Mouse (Mus musculus): ENCODE data around the gene Smim10l2a. TPM values are rescaled to one million over a fixed set of nuclear protein-coding genes. Genes with fewer than 3 reads are reported as not detected.
"Not testable (repeated sequence)": the region's sequence is repeated elsewhere in the genome, so short reads cannot be mapped to it uniquely, and the experiment has no call there.

Gene Smim10l2a
- 1.4 and 1.5 TPM in 2 replicates for polyA plus RNA-seq (2015; fragmentation: Nextera tagmentation; extraction: Ambion mirVana)

- Histone ChIP-seq H3K4me2 (replicated peaks; ENCODE audit: low read depth, low read length) (peak within 1 kb of the TSS; percentile 60), H3K4me3 (ENCODE audit: low read depth, low read length) (peak within 1 kb of the TSS; percentile 33)
- ATAC-seq (peak; percentile 95), DNase-seq (ENCODE audit: low spot score) (peak; percentile 64)
- H3K9me3 ChIP-seq (ENCODE audit: low read length); H3K27me3 ChIP-seq (replicated peaks; ENCODE audit: insufficient read depth, low read length); H3K27ac ChIP-seq (ENCODE audit: low read length); H3K9ac ChIP-seq (replicated peaks; ENCODE audit: low read depth); H3K36me3 ChIP-seq (ENCODE audit: insufficient read depth, low read length); H3K4me1 ChIP-seq (ENCODE audit: insufficient read depth, low read depth, low read length): not testable (repeated sequence)
- WGBS, result 7% methylated on average over 14 of the region's 56 CpGs
Observed at GRCm38 (mm10) chrX:56374431-56375128, at the start of gene Smim10l2a. TSS of gene Smim10l2a (plus strand) at chrX:56374586.

- Histone ChIP-seq H3K9me3 (ENCODE audit: low read length) (no peaks in the 10 kb centered on the region), H3K9ac (replicated peaks; ENCODE audit: low read depth) (no peak overlapping the region), H3K4me1 (ENCODE audit: insufficient read depth, low read depth, low read length) (no peaks in the 10 kb centered on the region), H3K4me2 (replicated peaks; ENCODE audit: low read depth, low read length) (no peak overlapping the region), H3K27ac (ENCODE audit: low read length) (no peak overlapping the region), H3K36me3 (ENCODE audit: insufficient read depth, low read length) (no peaks in the 10 kb centered on the region), H3K4me3 (ENCODE audit: low read depth, low read length) (no peak overlapping the region), H3K27me3 (replicated peaks; ENCODE audit: insufficient read depth, low read length) (no peaks in the 10 kb centered on the region)
- no peak for DNase-seq (ENCODE audit: low spot score)
- no peak for ATAC-seq
- 44% methylated on average over 3 of the region's 3 CpGs for WGBS
- TF ChIP-seq EP300 (IDR thresholded peaks at IDR 0.05) (no peak), CTCF (IDR thresholded peaks at IDR 0.05) (no peak)
Observed at GRCm38 (mm10) chrX:56332046-56332445, 42.3 kb upstream of the Smim10l2a start.

DNA sequence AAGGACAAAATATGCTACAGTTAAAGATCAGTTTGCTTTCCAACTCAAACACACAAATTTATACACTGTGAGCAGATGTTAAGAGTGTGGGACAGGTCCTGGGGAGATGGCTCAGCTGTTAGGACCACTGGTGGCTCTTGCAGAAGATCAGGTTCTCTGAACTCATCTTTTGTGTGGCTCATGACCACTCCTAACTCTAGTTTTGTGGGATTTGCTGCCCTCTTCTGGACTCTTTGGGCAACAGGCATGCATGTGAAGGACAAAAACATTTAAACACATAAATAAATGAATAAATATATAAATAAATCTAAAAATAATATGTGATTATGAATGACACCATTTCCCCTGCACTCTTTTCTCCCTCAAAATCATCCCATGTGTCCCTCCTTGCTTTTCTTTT lies 34.1 kb upstream of the Smim10l2a start:
- Histone ChIP-seq H3K4me1 (ENCODE audit: insufficient read depth, low read depth, low read length) (no peaks in the 10 kb centered on the region), H3K36me3 (ENCODE audit: insufficient read depth, low read length) (no peaks in the 10 kb centered on the region), H3K27me3 (replicated peaks; ENCODE audit: insufficient read depth, low read length) (no peaks in the 10 kb centered on the region), H3K9ac (replicated peaks; ENCODE audit: low read depth) (no peak overlapping the region), H3K27ac (ENCODE audit: low read length) (no peak overlapping the region), H3K4me2 (replicated peaks; ENCODE audit: low read depth, low read length) (no peak overlapping the region), H3K4me3 (ENCODE audit: low read depth, low read length) (no peak overlapping the region), H3K9me3 (ENCODE audit: low read length) (no peaks in the 10 kb centered on the region)
- peak; percentile 5 for DNase-seq (ENCODE audit: low spot score)
- no peak for TF ChIP-seq EP300 (IDR thresholded peaks at IDR 0.05)
- TF ChIP-seq CTCF (IDR thresholded peaks at IDR 0.05), result peak; percentile 45
- ATAC-seq, result no peak

DNA sequence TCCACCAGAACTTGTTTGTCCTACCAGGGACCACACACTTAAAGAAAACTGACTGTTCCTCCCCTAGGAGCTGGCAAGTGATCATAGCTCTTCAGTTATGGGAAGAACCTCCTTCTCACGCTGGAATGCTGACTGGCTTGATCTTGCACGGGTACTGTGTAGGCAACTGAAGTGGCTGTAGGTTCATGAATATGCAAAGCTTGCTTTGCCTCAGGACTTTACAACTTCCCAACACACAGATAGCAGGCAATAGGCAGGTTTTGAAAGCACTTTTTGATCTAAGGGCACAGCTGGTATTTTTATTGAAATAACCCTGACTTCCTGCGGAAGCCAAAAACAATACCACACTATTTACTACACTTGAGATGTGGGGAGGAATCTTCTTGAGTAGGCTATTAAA lies 31.5 kb upstream of the Smim10l2a start:
- 71% methylated on average over 3 of the region's 3 CpGs for WGBS

GRCm38 (mm10) chrX:56346176-56346931 lies 28.0 kb upstream of the Smim10l2a start, which contains the start of gene Zfp449:
TSS of gene Zfp449 (plus strand) at chrX:56346400.
- TF ChIP-seq CTCF (IDR thresholded peaks at IDR 0.05) (no peak), EP300 (IDR thresholded peaks at IDR 0.05) (no peak)
- H3K4me1 ChIP-seq (ENCODE audit: insufficient read depth, low read depth, low read length), result no peaks in the 10 kb centered on the region
- WGBS, result 16% methylated on average over 29 of the region's 39 CpGs
- H3K27me3 ChIP-seq (replicated peaks; ENCODE audit: insufficient read depth, low read length), result no peaks in the 10 kb centered on the region
- H3K4me3 ChIP-seq (ENCODE audit: low read depth, low read length), result peak within 1 kb of the TSS; percentile 49
- H3K36me3 ChIP-seq (ENCODE audit: insufficient read depth, low read length), result no peaks in the 10 kb centered on the region
- DNase-seq (ENCODE audit: low spot score) (peak; percentile 85), ATAC-seq (peak; percentile 93)
- H3K9me3 ChIP-seq (ENCODE audit: low read length), result no peaks in the 10 kb centered on the region
- H3K4me2 ChIP-seq (replicated peaks; ENCODE audit: low read depth, low read length), result peak within 1 kb of the TSS; percentile 53
- H3K27ac ChIP-seq (ENCODE audit: low read length), result no peak within 1 kb of the TSS
- no peak within 1 kb of the TSS for H3K9ac ChIP-seq (replicated peaks; ENCODE audit: low read depth)

More for the DNA sequence above, 31.5 kb upstream of the Smim10l2a start:
- H3K36me3 ChIP-seq (ENCODE audit: insufficient read depth, low read length), result no peaks in the 10 kb centered on the region
- H3K27ac ChIP-seq (ENCODE audit: low read length), result no peak overlapping the region
- H3K27me3 ChIP-seq (replicated peaks; ENCODE audit: insufficient read depth, low read length), result no peaks in the 10 kb centered on the region
- DNase-seq (ENCODE audit: low spot score) (no peak), ATAC-seq (no peak)
- H3K9me3 ChIP-seq (ENCODE audit: low read length), result no peaks in the 10 kb centered on the region
- H3K9ac ChIP-seq (replicated peaks; ENCODE audit: low read depth), result no peak overlapping the region
- H3K4me2 ChIP-seq (replicated peaks; ENCODE audit: low read depth, low read length), result no peak overlapping the region
- no peak overlapping the region for H3K4me3 ChIP-seq (ENCODE audit: low read depth, low read length)
- TF ChIP-seq EP300 (IDR thresholded peaks at IDR 0.05) (no peak), CTCF (IDR thresholded peaks at IDR 0.05) (no peak)
- H3K4me1 ChIP-seq (ENCODE audit: insufficient read depth, low read depth, low read length), result no peaks in the 10 kb centered on the region

- 24% methylated on average over 8 of the region's 8 CpGs for WGBS
- H3K27me3 ChIP-seq (replicated peaks; ENCODE audit: insufficient read depth, low read length), result no peaks in the 10 kb centered on the region
- no peaks in the 10 kb centered on the region for H3K4me1 ChIP-seq (ENCODE audit: insufficient read depth, low read depth, low read length)
- peak overlapping the region; percentile 53 for H3K4me2 ChIP-seq (replicated peaks; ENCODE audit: low read depth, low read length)
- no peak for TF ChIP-seq CTCF (IDR thresholded peaks at IDR 0.05)
- no peak for TF ChIP-seq EP300 (IDR thresholded peaks at IDR 0.05)
- DNase-seq (ENCODE audit: low spot score) (peak; percentile 52), ATAC-seq (peak; percentile 57)
- no peak overlapping the region for H3K9ac ChIP-seq (replicated peaks; ENCODE audit: low read depth)
- no peak overlapping the region for H3K27ac ChIP-seq (ENCODE audit: low read length)
- H3K9me3 ChIP-seq (ENCODE audit: low read length), result no peaks in the 10 kb centered on the region
- H3K36me3 ChIP-seq (ENCODE audit: insufficient read depth, low read length), result no peaks in the 10 kb centered on the region
- H3K4me3 ChIP-seq (ENCODE audit: low read depth, low read length), result peak overlapping the region; percentile 49
Observed at GRCm38 (mm10) chrX:56346932-56347253, 27.5 kb upstream of the Smim10l2a start.

Measured in lung, postnatal 0 days (tissue).